Mouse (Mus musculus) bone marrow macrophage, adult 2 months (primary cell): ENCODE results near the gene Slc31a1. TPM values are rescaled to one million over a fixed set of nuclear protein-coding genes. Genes with fewer than 3 reads are reported as not detected.

Experiments
- H3K27ac ChIP-seq: 2 replicates; pipeline ENCODE4 v1.5.1; 2012; ENCODE audit warnings: low read depth, low read length; ENCODE audit not compliant: insufficient read depth
- H3K4me1 ChIP-seq: 2 replicates; pipeline ENCODE4 v1.6.1; 2012; ENCODE audit warnings: low read length; ENCODE audit not compliant: control insufficient read depth, insufficient read depth
- H3K4me3 ChIP-seq: 2 replicates; pipeline ENCODE4 v1.5.1; 2012; ENCODE audit warnings: mild to moderate bottlenecking, low read length, moderate library complexity; ENCODE audit not compliant: insufficient read depth
- CTCF ChIP-seq: IDR thresholded peaks from 2 replicates; pipeline ENCODE4 v1.5.1; 2012; ENCODE audit warnings: low read depth, mild to moderate bottlenecking, low read length, moderate library complexity
- POLR2A ChIP-seq: IDR thresholded peaks from 2 replicates; pipeline ENCODE4 v1.6.1; 2012; ENCODE audit warnings: mild to moderate bottlenecking, low read depth, low read length, borderline replicate concordance
- polyA plus RNA-seq: library from polyadenylated mRNA; stranded (reverse); fragments of >200 nt; gene quantifications from 2 replicates; pipeline ENCODE4 v1.2.4, GENCODE M21; 2012; ENCODE audit not compliant: missing spikeins, insufficient read depth, insufficient read length

Gene Slc31a1
- polyA plus RNA-seq, 1 experiment = 71.0 TPM

- Histone ChIP-seq H3K4me1 (no peaks in the 10 kb centered on the region), H3K27ac (no peak overlapping the region), H3K4me3 (no peak overlapping the region)
- TF ChIP-seq CTCF (no peak), POLR2A (no peak)
These were observed 19.3 kb downstream of the Slc31a1 start for GRCm38 (mm10) chr4:62379724-62380381.

- no peak overlapping the region for H3K4me3 ChIP-seq
- TF ChIP-seq POLR2A (no peak), CTCF (no peak)
- no peaks in the 10 kb centered on the region for H3K4me1 ChIP-seq
- no peak overlapping the region for H3K27ac ChIP-seq
These were observed 22.7 kb downstream of the Slc31a1 start for GRCm38 (mm10) chr4:62383207-62383606.

- TF ChIP-seq POLR2A (no peak), CTCF (no peak)
- Histone ChIP-seq H3K27ac (no peak overlapping the region), H3K4me3 (no peak overlapping the region), H3K4me1 (no peaks in the 10 kb centered on the region)
These were observed 23.2 kb downstream of the Slc31a1 start for GRCm38 (mm10) chr4:62383752-62384151.

- TF ChIP-seq CTCF = no peak
- TF ChIP-seq POLR2A = no peak
- no peak overlapping the region for H3K4me3 ChIP-seq
- no peaks in the 10 kb centered on the region for H3K4me1 ChIP-seq
- no peak overlapping the region for H3K27ac ChIP-seq
These were observed 23.6 kb downstream of the Slc31a1 start for GRCm38 (mm10) chr4:62384159-62384558.

- TF ChIP-seq CTCF = no peak
- no peak for TF ChIP-seq POLR2A
- H3K4me1 ChIP-seq = no peaks in the 10 kb centered on the region
- H3K4me3 ChIP-seq = no peak overlapping the region
- H3K27ac ChIP-seq = no peak overlapping the region
These were observed 24.9 kb downstream of the Slc31a1 start for GRCm38 (mm10) chr4:62385439-62385838.

GRCm38 (mm10) chr4:62389592-62390512 lies 29.3 kb downstream of the Slc31a1 start:
- Histone ChIP-seq H3K27ac (no peak overlapping the region), H3K4me3 (no peak overlapping the region), H3K4me1 (no peaks in the 10 kb centered on the region)
- no peak for TF ChIP-seq CTCF
- TF ChIP-seq POLR2A = no peak

DNA sequence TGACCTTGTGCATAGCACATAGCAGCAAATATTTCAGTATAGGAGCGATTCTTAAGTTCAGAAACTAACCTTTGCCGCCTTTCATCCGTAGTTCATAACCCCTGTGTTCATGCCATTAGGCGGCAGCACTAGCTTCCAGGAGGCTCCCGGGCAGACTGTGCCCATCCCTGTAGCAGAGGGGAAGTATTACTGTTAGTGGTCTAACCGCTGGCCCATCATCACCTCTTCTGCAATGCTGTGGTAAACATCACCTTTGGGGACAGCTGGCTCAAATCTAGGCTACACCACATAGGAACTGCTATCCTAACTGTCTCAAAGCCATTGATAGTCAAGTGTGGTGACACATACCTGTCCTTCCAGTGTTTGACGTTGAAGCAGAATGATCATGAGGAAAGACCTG lies 31.4 kb downstream of the Slc31a1 start:
- TF ChIP-seq CTCF (no peak), POLR2A (no peak)
- Histone ChIP-seq H3K4me3 (no peak overlapping the region), H3K27ac (no peak overlapping the region), H3K4me1 (no peaks in the 10 kb centered on the region)

GRCm38 (mm10) chr4:62393459-62393858 lies 32.9 kb downstream of the Slc31a1 start:
- Histone ChIP-seq H3K27ac (no peak overlapping the region), H3K4me1 (peaks cover 11% of the 10 kb centered on the region), H3K4me3 (no peak overlapping the region)
- TF ChIP-seq POLR2A (no peak), CTCF (no peak)

- Histone ChIP-seq H3K4me3 (no peak overlapping the region), H3K4me1 (peaks cover 19% of the 10 kb centered on the region), H3K27ac (no peak overlapping the region)
- TF ChIP-seq POLR2A (no peak), CTCF (no peak)
These were observed 35.3 kb downstream of the Slc31a1 start for GRCm38 (mm10) chr4:62395806-62396205.
